Mouse (Mus musculus): Measurements from ENCODE around the gene Siah2. TPM values are rescaled to one million over a fixed set of nuclear protein-coding genes. Genes with fewer than 3 reads are reported as not detected.
A peak's percentile ranks its signal among the peaks of the same experiment; 100 is the strongest.

Gene Siah2
- total RNA-seq, 2 experiments from 2014 or later: 8.3 to 13.8 TPM

GRCm38 (mm10) chr3:58672481-58673183, 19.6 kb downstream of the Siah2 start:
- 0 out of 2 replicates have a peak, but pooled peaks have one; percentile 14 for ATAC-seq (replicated peaks; ENCODE audit: poor library complexity, severe bottlenecking)

GRCm38 (mm10) chr3:58671616-58672250, 20.5 kb downstream of the Siah2 start:
- peak; percentile 96 for ATAC-seq (replicated peaks; ENCODE audit: poor library complexity, severe bottlenecking)

GRCm38 (mm10) chr3:58663970-58664369, 28.2 kb downstream of the Siah2 start:
- no peak for ATAC-seq (replicated peaks; ENCODE audit: poor library complexity, severe bottlenecking)

- no peak for ATAC-seq (replicated peaks; ENCODE audit: poor library complexity, severe bottlenecking)
Observed at GRCm38 (mm10) chr3:58660636-58661035, 31.6 kb downstream of the Siah2 start.

- ATAC-seq (replicated peaks; ENCODE audit: poor library complexity, severe bottlenecking): peak; percentile 90
Observed at GRCm38 (mm10) chr3:58657356-58657755, 34.8 kb downstream of the Siah2 start.

- peak; percentile 88 for ATAC-seq (replicated peaks; ENCODE audit: poor library complexity, severe bottlenecking)
Observed at GRCm38 (mm10) chr3:58655362-58656130, 36.7 kb downstream of the Siah2 start.

GRCm38 (mm10) chr3:58653907-58654306, 38.3 kb downstream of the Siah2 start:
- ATAC-seq (replicated peaks; ENCODE audit: poor library complexity, severe bottlenecking): no peak; the same call in 1 of the 2 replicates

- ATAC-seq (replicated peaks; ENCODE audit: poor library complexity, severe bottlenecking): no peak
Observed at GRCm38 (mm10) chr3:58650328-58650727, 41.9 kb downstream of the Siah2 start.

GRCm38 (mm10) chr3:58647179-58647578, 45.0 kb downstream of the Siah2 start:
- ATAC-seq (replicated peaks; ENCODE audit: poor library complexity, severe bottlenecking): no peak

GRCm38 (mm10) chr3:58646180-58646579, 46.0 kb downstream of the Siah2 start:
- ATAC-seq (replicated peaks; ENCODE audit: poor library complexity, severe bottlenecking): no peak

GRCm38 (mm10) chr3:58636406-58637295, 55.5 kb downstream of the Siah2 start, which contains the start of gene Erich6:
TSS of gene Erich6 (minus strand) at chr3:58637207.
- peak; percentile 91 for ATAC-seq (replicated peaks; ENCODE audit: poor library complexity, severe bottlenecking)

GRCm38 (mm10) chr3:58631693-58632092, 60.5 kb downstream of the Siah2 start:
- no peak for ATAC-seq (replicated peaks; ENCODE audit: poor library complexity, severe bottlenecking)

GRCm38 (mm10) chr3:58624981-58625380, 67.2 kb downstream of the Siah2 start:
- ATAC-seq (replicated peaks; ENCODE audit: poor library complexity, severe bottlenecking): no peak; the same call in 1 of the 2 replicates

Other genes with a start within 250 kb of the Siah2 start
- 99.7 and 127 TPM in 2 replicates for gene Eif2a, start 166.6 kb downstream of the Siah2 start, total RNA-seq (2014; fragmentation: Nextera tagmentation)
- 99.8 and 121 TPM in 2 replicates for gene Eif2a, start 166.6 kb downstream of the Siah2 start, total RNA-seq (2017)
- gene Serp1, start 166.5 kb downstream of the Siah2 start, total RNA-seq (2014; fragmentation: Nextera tagmentation): 117 and 128 TPM in 2 replicates
- 140 and 165 TPM in 2 replicates for gene Serp1, start 166.5 kb downstream of the Siah2 start, total RNA-seq (2017)
- 80.8 and 97.3 TPM in 2 replicates for gene Selenot, start 115.8 kb downstream of the Siah2 start, total RNA-seq (2014; fragmentation: Nextera tagmentation)
- gene Selenot, start 115.8 kb downstream of the Siah2 start, total RNA-seq (2017): 158 and 187 TPM in 2 replicates
- not detected in 2 replicates for gene Erich6, start 55.2 kb downstream of the Siah2 start, total RNA-seq (2014; fragmentation: Nextera tagmentation)
- gene Erich6, start 55.2 kb downstream of the Siah2 start, total RNA-seq (2017): not detected in 2 replicates
- not detected in 2 replicates for gene Mindy4b-ps, start 129.9 kb upstream of the Siah2 start, total RNA-seq (2014; fragmentation: Nextera tagmentation)
- not detected in 2 replicates for gene Mindy4b-ps, start 129.9 kb upstream of the Siah2 start, total RNA-seq (2017)
- gene Clrn1, start 192.9 kb upstream of the Siah2 start, total RNA-seq (2014; fragmentation: Nextera tagmentation): not detected in 2 replicates
- gene Clrn1, start 192.9 kb upstream of the Siah2 start, total RNA-seq (2017): not detected in 2 replicates

Measured in granulocyte monocyte progenitor cell, adult 5-6 weeks (primary cell).